Mouse (Mus musculus): Measurements from ENCODE around the gene Kif5c.
A peak's percentile ranks its signal among the peaks of the same experiment; 100 is the strongest.

The Kif5c gene

DNA sequence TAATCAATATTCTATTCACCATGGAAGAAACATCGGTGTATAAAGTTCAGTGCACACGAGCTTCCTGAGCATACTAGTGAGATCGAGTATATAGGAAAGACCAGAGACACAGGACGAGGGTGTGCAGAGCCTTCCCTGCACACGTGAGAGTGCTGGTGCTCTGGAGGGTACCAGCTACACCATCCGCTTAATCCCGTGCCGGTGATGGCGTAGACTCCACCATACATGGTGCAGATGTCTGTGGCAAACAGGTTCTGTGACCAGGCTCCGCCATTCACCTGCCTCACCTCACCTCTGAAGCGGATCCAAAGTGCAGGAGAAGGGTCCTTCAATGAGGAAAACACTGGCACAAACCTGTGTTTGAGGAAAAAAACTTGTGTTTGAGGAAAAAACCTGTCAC lies 107.6 kb downstream of the Kif5c start:
- DNase-seq, result no peak

DNA sequence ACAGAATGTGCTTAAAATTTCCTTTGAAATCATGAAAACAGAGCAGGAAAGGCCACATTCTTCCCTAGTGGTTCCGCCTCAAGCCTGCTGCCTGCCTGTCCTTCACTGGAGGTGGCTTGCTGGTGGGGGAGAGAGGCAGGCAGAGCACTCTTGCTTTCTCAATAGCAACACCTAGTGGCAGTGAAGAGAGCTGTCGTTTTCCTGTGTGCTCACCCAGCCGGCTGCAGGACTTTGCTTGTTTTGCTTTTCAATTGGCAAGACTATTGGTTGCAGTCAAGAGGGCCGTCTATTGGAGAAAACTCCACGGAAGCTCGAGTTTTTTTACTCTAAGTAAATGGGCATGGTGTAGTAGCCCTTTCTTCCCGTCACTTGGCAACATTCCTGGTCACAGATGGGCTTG lies 108.1 kb downstream of the Kif5c start:
- DNase-seq, result peak; percentile 78

DNA sequence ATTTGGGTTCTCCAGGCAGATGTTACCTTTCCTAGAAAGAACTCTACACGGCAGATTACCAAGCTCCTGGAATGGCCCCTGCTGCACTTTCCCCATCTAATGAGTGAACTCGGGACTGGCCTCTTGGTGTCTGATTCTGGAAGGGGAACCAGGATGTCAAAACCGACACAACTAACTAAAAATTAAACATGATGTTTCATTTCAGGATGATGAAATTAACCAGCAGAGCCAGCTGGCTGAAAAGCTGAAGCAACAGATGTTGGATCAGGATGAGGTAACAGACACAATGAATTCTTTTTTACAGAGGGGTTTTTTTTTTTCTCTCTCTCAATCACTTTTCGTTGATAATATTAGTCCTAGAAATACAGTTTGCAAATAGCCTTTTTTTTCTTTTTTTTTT lies 108.6 kb downstream of the Kif5c start:
- DNase-seq, result no peak

DNA sequence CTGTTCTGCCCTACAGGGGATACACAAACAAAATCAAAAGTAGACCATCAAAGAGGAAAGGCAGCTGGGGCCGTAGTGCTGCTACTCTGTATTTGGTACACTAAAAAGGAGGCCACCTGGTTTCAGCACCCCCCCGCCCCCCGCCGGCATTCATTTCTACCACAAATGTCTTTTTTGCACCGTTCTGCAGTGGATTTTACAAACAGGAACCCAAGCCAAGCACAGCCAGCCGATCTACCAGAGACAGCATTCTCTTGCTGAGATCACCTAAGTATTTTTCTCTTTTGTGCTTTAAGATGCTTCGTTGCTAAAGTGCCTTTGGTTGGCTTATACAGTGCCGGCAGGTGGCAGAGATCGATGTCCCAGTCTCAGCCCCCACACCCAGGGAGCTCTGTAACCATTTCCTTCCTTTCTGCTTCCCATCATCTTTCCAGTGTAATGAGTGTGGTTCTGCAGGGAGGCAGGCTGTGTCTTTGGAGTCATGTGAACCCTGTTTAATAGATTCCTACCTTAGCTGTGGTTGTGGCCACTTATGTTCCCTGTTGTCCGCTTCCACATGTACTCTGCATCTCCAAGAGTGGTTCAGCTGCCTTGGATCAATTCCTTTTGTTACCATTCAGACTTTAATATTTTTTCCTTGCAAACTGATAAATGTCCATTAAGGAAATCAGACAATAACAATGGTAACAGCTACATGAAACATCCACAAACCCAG lies 110.0 kb downstream of the Kif5c start:
- no peak for DNase-seq

GRCm38 (mm10) chr2:49729611-49729969 lies 110.5 kb downstream of the Kif5c start:
- DNase-seq, result no peak

DNA sequence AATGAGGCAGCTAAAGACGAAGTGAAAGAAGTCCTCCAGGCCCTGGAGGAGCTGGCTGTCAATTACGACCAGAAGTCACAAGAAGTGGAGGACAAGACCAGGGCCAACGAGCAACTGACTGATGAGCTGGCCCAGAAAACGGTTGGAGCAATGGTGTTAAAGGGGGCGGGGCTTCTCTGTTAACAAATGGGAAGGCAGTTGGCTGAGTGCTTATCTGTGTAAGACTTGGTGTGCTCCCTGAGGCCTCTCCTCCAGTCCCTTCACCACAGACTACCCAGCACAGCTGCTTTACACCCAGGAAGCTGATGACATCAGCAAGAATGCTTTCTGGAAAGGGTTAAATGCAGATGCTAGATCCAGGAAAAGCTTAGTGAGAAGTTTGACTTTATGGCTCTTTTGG lies 111.1 kb downstream of the Kif5c start:
- DNase-seq, result no peak

GRCm38 (mm10) chr2:49732745-49733655 lies 113.9 kb downstream of the Kif5c start:
- no peak for DNase-seq

DNA sequence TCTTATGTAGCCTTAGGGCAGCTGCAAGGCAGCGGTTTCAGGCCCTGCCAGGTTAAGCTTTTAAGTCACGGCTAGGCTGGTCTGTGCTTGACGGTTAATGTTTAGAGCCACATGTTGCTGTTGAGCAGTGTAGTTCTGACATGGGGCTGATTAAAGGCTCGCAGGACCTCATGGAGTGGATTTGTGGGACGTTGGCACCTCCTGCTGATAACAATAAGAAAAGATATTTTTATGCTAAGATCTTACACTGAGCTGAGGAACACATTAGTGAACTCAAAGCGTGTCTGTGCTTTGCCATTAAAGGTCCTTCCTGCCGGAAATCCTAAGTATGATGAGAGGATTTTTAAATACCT lies 114.5 kb downstream of the Kif5c start:
- DNase-seq, result peak; percentile 33

DNA sequence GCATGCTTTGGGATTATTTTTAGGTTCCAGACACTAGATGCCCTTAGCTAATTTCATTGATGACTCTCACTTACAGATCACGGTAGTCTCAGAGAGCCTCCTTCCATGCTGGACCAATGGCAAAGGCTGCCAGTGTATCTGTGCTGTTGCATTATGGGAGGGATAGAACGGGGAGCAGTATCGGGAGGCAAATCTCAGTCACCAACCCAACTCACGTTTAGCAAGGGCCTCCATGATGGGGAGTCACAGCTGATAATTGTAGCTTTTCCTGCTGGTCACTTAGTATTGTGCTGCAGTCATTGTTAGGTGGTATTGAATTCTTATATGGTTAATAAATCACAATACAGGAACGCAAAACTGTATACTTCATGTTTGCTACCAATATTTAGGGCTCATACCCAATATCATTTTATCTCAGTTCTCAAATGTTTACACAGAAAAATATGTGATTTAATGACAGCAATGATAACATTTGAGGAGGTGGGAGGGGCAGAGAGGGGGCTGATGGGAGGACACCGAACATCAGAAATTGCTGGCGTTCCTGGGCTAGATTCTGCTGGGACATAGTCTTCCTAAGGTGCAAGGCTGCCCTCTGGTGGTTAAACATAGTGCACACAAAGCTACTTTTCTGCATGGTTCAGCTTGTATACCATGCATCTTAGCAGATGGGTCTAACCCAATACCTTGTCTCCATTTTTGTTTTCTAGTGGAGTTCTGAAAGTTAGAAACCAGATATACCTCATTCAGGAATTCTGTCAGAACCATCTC lies 115.1 kb downstream of the Kif5c start:
- DNase-seq, result peak; percentile 86

DNA sequence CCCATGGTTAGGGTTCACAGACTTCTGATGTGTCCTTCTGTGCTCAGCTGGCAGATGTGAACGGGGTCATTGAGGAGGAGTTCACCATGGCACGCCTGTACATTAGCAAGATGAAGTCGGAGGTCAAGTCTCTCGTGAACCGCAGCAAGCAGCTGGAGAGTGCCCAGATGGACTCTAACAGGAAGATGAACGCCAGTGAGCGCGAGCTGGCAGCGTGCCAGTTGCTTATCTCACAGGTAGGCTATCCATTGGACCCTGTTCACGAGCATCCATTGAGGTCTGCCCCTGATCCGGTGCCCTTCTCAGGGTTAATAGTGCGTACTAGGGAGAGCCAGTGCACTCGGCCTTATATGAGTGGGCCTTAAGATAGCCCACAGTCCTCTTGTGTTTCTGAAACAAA lies 116.3 kb downstream of the Kif5c start:
- peak; percentile 36 for DNase-seq

GRCm38 (mm10) chr2:49739046-49739445 lies 119.9 kb downstream of the Kif5c start:
- DNase-seq, result no peak

- no peak for DNase-seq
These were observed 121.9 kb downstream of the Kif5c start for GRCm38 (mm10) chr2:49741026-49741425.

DNA sequence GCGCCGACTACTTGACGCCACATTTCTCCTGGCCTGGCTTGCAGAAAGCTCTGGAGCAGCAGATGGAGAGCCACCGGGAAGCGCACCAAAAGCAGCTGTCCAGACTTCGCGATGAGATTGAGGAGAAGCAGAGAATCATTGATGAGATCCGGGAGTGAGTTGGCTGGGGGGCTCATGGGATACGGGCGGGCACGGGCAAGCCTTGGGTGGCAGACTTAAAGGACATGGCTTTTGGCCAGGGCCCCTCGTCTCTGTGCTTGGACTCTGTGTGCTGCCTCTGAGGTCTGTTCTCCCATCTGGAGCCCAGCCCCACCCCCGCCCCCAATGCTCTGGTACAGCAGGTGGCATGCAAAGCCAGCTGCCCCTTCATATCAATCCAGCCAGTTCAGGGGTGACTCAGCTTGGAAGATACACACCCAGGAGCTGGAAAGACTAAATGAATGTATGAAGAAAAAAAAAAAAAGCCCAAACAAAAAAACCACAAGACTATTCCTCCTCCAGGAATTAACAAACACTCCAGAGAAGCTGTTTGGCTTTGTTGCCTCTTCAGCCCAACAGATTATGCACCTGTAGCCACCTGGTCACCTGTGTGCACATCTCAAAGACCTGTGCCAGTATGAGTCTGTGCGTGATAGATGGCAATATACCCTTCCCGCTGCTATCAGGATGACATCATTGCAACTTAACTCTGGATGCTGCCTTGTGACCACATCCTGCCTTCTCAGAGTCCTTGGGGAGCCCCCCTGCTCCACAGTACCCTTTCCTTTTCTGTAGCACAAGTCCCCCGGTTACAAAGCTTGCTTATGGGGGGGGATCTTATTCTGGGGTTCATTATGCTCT lies 123.0 kb downstream of the Kif5c start:
- no peak for DNase-seq

- no peak for DNase-seq
These were observed 123.8 kb downstream of the Kif5c start for GRCm38 (mm10) chr2:49742919-49743318.

GRCm38 (mm10) chr2:49743775-49744174 lies 124.7 kb downstream of the Kif5c start:
- no peak for DNase-seq

DNA sequence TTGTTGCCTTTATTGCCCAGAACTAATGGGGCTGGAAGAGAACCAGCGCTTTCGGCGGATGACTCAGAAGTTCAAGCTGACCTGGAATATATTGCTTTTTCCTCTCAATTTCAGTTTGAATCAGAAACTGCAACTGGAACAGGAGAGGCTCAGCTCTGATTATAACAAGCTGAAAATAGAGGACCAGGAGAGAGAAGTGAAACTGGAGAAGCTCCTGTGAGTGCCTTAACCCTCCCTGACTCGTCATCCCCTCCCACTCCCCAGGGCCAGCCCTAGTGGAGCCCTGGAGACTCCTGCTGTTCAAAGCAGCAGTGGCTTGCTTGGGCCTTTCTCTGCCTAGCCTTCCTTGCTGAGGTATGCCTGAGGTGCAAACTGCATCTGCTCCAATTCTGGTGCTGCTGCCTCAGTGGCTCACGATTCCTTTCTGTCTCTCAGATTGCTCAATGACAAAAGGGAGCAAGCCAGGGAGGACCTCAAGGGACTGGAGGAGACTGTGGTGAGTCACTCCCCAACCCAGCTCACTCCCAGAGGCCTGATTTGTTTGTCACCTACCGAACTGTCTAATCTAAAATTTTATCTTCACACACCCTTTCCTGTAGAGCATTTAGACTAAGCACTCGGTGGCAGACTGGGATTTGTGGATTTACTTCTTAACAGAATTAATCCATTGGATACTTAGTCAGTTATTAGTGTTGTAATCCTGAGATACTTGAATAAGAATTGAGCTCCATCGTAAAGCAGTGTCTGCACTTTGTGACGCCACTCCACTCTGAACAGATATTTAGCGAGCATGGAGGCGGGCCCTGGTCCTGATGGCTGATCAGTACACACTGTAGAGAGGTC lies 125.4 kb downstream of the Kif5c start:
- no peak for DNase-seq

DNA sequence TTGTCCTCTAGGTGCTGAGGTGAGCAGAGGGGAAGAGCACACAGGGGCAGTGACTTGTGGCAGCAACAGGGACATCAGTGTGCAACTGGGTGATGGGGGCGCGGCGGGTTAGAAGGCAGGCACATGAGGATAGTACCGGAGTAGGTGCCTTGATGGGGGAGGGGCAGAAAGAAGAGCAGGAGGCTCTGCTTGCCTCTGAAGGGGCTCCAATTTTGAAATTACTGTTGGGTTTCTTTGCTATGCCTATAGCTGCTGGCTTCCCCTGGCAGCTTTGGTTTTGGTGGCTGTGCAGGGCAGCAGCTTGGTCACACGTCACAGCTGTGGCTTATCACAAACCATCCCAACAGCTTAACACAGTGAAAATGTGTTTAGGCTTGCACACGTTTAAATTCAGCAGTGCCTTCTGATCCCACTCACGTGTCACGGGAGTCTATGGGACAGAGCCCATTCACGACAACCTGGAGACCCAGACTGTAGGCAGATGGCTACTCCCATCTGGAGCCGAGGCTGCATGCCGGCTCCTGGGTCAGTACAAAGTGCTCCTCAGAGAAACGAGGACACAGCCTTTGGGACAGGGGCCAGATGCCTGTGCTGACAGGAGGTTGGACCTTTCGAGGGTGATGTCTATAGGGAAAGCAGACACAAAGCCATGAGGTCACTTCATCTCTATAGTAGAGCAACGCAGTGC lies 126.1 kb downstream of the Kif5c start:
- DNase-seq, result no peak

DNA sequence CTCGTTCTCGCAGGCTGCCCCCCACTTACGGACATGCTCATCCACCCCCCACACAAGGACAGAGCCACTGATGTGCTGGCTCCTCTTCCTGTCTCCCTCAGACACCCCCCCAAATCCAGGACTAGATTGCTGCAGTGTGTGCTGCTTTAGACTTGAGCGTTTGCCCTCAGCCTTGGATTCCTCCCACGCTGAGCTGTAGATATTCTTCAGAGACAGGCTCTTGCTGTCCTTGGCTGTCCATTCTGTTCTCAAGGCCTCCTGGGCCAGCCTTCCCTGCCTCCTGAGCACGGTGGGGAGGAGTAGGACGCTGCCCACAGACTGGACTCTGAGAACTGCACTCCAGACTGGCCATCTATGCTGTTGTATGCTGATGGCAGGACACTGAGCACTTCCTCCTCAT lies 127.8 kb downstream of the Kif5c start:
- no peak for DNase-seq

DNA sequence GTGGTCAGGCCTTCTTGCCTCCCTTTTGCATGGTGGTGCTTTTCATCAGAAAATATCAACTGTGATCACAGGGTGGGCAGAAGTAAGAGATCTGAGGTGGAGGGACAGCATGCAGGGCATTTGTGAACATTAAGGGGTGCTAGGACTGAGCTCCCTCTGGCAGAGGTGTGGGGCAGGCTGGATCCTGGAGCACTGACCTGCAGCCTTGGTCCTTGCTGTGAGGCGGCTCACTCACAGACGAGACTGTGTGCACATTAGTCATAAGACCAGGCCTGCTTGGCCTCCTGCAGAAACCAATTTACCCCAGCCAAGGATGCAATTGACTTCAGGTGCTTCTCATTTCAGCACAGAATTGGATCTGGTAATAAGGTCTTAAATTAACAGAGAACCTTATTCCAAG lies 128.6 kb downstream of the Kif5c start:
- no peak for DNase-seq

DNA sequence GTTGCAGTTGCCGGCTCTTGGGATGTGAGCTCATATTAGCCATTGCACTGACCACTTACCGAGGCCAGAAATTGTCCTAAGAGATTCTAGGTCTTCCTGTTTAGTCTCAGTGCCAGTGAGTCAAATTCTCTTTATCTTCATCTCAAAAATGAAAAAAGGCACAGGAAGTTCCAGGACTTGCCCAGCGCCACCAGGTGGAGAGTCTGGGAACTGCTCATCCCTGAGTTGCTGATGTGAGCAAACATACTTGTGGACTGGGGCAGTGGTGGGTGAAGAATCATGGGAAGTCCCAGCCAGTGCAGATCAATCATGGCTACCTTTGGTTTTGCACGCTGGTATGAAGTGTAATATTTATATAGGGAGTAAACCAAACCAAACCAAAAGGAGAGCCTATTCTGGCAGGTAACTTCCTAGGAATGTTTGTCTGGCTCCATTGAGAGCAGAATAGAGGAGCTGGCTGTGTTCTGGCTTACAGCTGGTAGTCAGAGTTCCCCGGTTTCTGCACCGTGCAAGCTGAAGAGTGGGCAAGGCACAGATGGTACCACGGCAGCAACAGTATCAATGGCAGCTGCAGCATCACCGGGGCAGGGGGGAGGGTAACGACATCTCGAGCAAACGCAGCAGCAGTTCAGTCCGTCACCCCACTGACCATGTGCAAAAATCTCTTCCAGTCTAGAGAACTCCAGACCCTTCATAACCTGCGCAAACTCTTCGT lies 129.7 kb downstream of the Kif5c start:
- DNase-seq, result no peak
